Mouse (Mus musculus): ENCODE measurements at regions not wholly inside any gene's neighbourhood (a gene's known extent, or its start where the extent isn't known, plus 50 kb on each side); places are given as distances from the start of the nearest gene placed in this dataset.
"Not testable (repeated sequence)": the region's sequence is repeated elsewhere in the genome, so short reads cannot be mapped to it uniquely, and the experiment has no call there.

GRCm38 (mm10) chr3:155662280-155662679 is 569.0 kb downstream of the Lrriq3 start:
- peak; percentile 5 for DNase-seq (ENCODE audit: low spot score)

- no peak for DNase-seq (ENCODE audit: low spot score)
These were observed 579.3 kb downstream of the Lrriq3 start for GRCm38 (mm10) chr3:155672558-155672957.

GRCm38 (mm10) chr3:155680200-155680599 is 587.0 kb downstream of the Lrriq3 start:
- DNase-seq (ENCODE audit: low spot score): no peak

- DNase-seq (ENCODE audit: low spot score): no peak
These were observed 589.9 kb downstream of the Lrriq3 start for GRCm38 (mm10) chr3:155682921-155683813.

- DNase-seq (ENCODE audit: low spot score): no peak
These were observed 595.1 kb downstream of the Lrriq3 start for GRCm38 (mm10) chr3:155688358-155688757.

- DNase-seq (ENCODE audit: low spot score): no peak
These were observed 629.8 kb downstream of the Lrriq3 start for GRCm38 (mm10) chr3:155723011-155723510.

- DNase-seq (ENCODE audit: low spot score): no peak
These were observed 649.2 kb downstream of the Lrriq3 start for GRCm38 (mm10) chr3:155742421-155742820.

GRCm38 (mm10) chr3:155746601-155747000 is 653.4 kb downstream of the Lrriq3 start:
- not testable (repeated sequence) for DNase-seq (ENCODE audit: low spot score)

GRCm38 (mm10) chr3:155747511-155747910 is 654.3 kb downstream of the Lrriq3 start:
- no peak for DNase-seq (ENCODE audit: low spot score)

GRCm38 (mm10) chr3:155757285-155757684 is 664.1 kb downstream of the Lrriq3 start:
- DNase-seq (ENCODE audit: low spot score): no peak

- DNase-seq (ENCODE audit: low spot score): no peak
These were observed 682.8 kb downstream of the Lrriq3 start for GRCm38 (mm10) chr3:155776019-155776418.

- no peak for DNase-seq (ENCODE audit: low spot score)
These were observed 683.8 kb downstream of the Lrriq3 start for GRCm38 (mm10) chr3:155777025-155777424.

GRCm38 (mm10) chr3:155815693-155816092 is 722.5 kb downstream of the Lrriq3 start:
- DNase-seq (ENCODE audit: low spot score): peak; percentile 20

- DNase-seq (ENCODE audit: low spot score): no peak
These were observed 731.6 kb downstream of the Lrriq3 start for GRCm38 (mm10) chr3:155824863-155825262.

- DNase-seq (ENCODE audit: low spot score): no peak
These were observed 695.3 kb upstream of the Negr1 start for GRCm38 (mm10) chr3:155866286-155866685.

- no peak for DNase-seq (ENCODE audit: low spot score)
These were observed 685.9 kb upstream of the Negr1 start for GRCm38 (mm10) chr3:155875696-155876095.

- DNase-seq (ENCODE audit: low spot score): no peak
These were observed 683.2 kb upstream of the Negr1 start for GRCm38 (mm10) chr3:155878401-155878800.

- DNase-seq (ENCODE audit: low spot score): no peak
These were observed 680.9 kb upstream of the Negr1 start for GRCm38 (mm10) chr3:155880722-155881121.

- no peak for DNase-seq (ENCODE audit: low spot score)
These were observed 645.6 kb upstream of the Negr1 start for GRCm38 (mm10) chr3:155915981-155916380.

- DNase-seq (ENCODE audit: low spot score): no peak
These were observed 618.7 kb upstream of the Negr1 start for GRCm38 (mm10) chr3:155942896-155943295.

GRCm38 (mm10) chr3:155944042-155944735 is 617.4 kb upstream of the Negr1 start:
- no peak for DNase-seq (ENCODE audit: low spot score)

- DNase-seq (ENCODE audit: low spot score): no peak
These were observed 616.4 kb upstream of the Negr1 start for GRCm38 (mm10) chr3:155945188-155945587.

GRCm38 (mm10) chr3:155962496-155962895 is 599.1 kb upstream of the Negr1 start:
- peak; percentile 6 for DNase-seq (ENCODE audit: low spot score)

Data from adipocyte (in vitro differentiated cells).